Mouse (Mus musculus): ENCODE measurements at regions not wholly inside any gene's neighbourhood (a gene's known extent, or its start where the extent isn't known, plus 50 kb on each side); places are given as distances from the start of the nearest gene placed in this dataset.

DNA sequence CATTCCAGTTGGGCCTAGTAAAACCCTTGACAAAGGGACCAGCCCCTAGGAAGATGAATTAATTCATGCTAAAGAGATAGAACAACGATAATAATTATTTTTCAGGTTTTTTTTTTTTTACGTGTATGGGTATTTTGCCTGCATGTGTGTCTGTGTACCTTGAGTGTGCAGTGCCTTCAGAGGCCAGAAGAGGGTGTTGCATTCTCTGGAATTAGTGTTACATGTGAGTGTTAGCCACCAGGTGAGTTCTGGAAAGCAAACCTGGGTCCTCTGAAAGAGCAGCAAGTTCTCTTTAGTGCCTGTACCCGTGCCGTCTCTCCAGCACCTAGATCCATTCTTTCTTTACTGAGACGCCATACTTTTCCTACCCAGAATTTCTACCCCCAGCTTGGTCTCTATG lies 92.8 kb upstream of the Sox13 start:
- Histone ChIP-seq H3K9ac (no peak overlapping the region), H3K9me3 (replicated peaks) (no peaks in the 10 kb centered on the region), H3K27ac (replicated peaks) (no peak overlapping the region), H3K27me3 (no peaks in the 10 kb centered on the region), H3K4me2 (no peak overlapping the region), H3K36me3 (replicated peaks) (no peaks in the 10 kb centered on the region), H3K4me3 (replicated peaks) (no peak overlapping the region), H3K4me1 (replicated peaks) (no peaks in the 10 kb centered on the region)
- WGBS (ENCODE audit: insufficient replicate concordance) = 75% methylated on average over 5 of the region's 5 CpGs
- no peak for ATAC-seq (ENCODE audit: insufficient read depth)

DNA sequence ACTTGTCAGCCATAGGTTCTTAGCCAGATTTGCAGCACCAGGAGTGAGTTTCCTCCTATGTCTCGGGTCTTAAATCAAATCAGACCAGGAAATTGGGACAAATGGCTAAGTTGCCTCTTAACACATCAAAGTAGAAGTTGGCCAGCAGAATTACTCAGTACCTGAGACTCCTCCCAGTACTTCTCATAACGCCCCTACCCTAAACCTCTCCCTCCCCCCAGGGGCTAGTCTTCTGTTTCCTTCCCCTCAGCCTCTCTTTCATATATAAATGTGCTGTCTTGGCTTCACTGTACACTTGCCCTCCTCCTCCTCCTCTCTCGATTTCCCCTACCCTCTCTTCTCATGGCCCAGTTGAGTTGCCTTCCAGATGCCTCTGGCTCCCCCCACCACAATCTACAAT lies 79.9 kb upstream of the Sox13 start:
- H3K4me1 ChIP-seq (replicated peaks) = no peaks in the 10 kb centered on the region
- H3K27ac ChIP-seq (replicated peaks) = no peak overlapping the region
- ATAC-seq (ENCODE audit: insufficient read depth) = no peak
- H3K9me3 ChIP-seq (replicated peaks) = no peaks in the 10 kb centered on the region
- H3K9ac ChIP-seq = no peak overlapping the region
- no peaks in the 10 kb centered on the region for H3K27me3 ChIP-seq
- WGBS (ENCODE audit: insufficient replicate concordance) = 16% methylated on average over 3 of the region's 3 CpGs
- H3K36me3 ChIP-seq (replicated peaks) = no peaks in the 10 kb centered on the region
- no peak overlapping the region for H3K4me3 ChIP-seq (replicated peaks)
- no peak overlapping the region for H3K4me2 ChIP-seq

DNA sequence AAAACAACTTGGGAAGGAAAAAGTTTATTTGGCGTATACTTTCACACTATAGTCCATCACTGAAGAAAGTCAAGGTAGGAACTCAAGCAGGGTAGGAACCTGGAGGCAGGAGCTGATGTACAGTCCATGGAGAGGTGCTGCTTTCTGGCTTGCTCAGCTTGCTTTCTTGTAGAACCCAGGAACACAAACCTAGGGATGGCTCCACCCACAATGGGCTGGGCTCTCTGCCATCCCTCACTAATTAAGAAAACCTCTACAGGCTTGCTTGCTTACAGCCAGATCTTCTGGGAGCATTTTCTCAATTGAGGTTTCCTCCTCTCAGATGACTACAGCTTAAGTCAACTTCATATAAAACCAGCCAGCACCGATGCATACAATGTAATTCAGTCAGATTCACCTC lies 79.2 kb upstream of the Sox13 start:
- Histone ChIP-seq H3K27ac (replicated peaks) (no peak overlapping the region), H3K27me3 (no peaks in the 10 kb centered on the region), H3K9ac (no peak overlapping the region), H3K9me3 (replicated peaks) (no peaks in the 10 kb centered on the region), H3K4me2 (no peak overlapping the region), H3K36me3 (replicated peaks) (no peaks in the 10 kb centered on the region), H3K4me3 (replicated peaks) (no peak overlapping the region), H3K4me1 (replicated peaks) (no peaks in the 10 kb centered on the region)
- no peak for ATAC-seq (ENCODE audit: insufficient read depth)
- WGBS (ENCODE audit: insufficient replicate concordance) = 69% methylated on average over 2 of the region's 2 CpGs

DNA sequence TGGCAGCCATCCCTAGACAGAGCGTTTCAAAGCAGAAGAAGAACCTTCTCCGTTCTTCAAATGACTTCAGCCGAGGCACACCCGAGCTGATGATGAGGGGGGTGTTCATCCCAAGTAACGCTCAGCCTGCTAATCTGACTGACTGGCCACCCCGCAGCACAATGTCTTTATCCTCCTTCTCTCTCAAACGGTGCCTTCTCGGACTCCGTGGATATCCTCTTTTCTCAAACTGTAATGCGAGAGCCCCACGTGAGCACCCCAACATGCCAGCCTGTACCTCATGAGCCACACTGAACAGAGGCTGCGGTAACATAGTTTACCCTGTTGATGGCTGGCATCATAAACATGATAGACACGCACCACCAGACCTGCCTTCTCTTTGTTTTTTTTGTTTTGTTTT lies 76.8 kb upstream of the Sox13 start:
- Histone ChIP-seq H3K4me2 (no peak overlapping the region), H3K4me3 (replicated peaks) (no peak overlapping the region), H3K36me3 (replicated peaks) (no peaks in the 10 kb centered on the region), H3K27ac (replicated peaks) (no peak overlapping the region), H3K4me1 (replicated peaks) (no peaks in the 10 kb centered on the region), H3K9me3 (replicated peaks) (no peaks in the 10 kb centered on the region), H3K27me3 (no peaks in the 10 kb centered on the region), H3K9ac (no peak overlapping the region)
- no peak for ATAC-seq (ENCODE audit: insufficient read depth)
- 62% methylated on average over 13 of the region's 13 CpGs for WGBS (ENCODE audit: insufficient replicate concordance)

DNA sequence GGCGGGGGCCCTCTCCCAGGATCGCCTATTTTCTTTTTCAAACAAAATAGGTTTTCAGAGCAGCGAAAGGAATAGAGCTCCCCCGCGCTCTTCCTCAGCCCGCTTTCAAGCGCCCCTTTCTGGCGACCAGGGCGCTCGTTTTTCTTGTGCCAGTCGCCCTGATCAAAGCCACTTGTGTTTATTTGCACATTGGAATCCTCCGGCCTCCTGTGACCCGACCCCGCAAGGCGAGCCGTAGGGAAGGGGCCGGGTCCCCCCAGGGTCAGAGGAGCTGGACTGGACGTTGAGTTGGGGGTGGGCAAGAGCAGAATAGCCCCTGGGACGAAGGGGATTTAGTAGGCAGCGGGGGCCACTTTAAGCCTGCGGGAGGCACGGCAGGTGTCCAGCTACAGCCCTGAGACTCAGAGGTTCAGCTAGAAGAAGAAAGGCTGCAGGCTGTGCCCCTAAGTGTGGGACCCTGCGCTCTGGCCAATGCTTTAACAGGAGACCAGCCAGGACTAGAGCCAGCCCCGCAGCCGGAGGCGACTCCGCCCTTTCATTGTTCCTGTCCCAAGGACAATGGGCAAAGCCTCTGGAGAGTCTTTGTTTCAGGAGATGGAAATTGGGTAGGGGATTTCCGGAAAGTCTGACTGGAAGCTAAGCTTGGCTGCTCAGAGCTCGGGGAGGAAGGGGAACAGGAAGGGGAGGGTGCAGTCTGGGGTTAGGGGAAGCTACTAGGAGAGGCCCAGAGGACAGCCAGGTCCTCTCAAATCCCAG lies 69.0 kb upstream of the Sox13 start:
- peak overlapping the region; percentile 69 for H3K4me2 ChIP-seq
- H3K4me1 ChIP-seq (replicated peaks) = peaks cover 12% of the 10 kb centered on the region
- peaks cover 9% of the 10 kb centered on the region; the same call in 1 of the 2 replicates for H3K27me3 ChIP-seq
- H3K4me3 ChIP-seq (replicated peaks) = peak overlapping the region; percentile 33
- 3% methylated on average over 29 of the region's 29 CpGs for WGBS (ENCODE audit: insufficient replicate concordance)
- H3K36me3 ChIP-seq (replicated peaks) = no peaks in the 10 kb centered on the region
- H3K9me3 ChIP-seq (replicated peaks) = no peaks in the 10 kb centered on the region
- 0 out of 2 replicates have a peak overlapping the region, but pooled peaks have one; percentile 6 for H3K9ac ChIP-seq
- no peak overlapping the region for H3K27ac ChIP-seq (replicated peaks)
- peak; percentile 34; the same call in 1 of the 2 replicates for ATAC-seq (ENCODE audit: insufficient read depth)

DNA sequence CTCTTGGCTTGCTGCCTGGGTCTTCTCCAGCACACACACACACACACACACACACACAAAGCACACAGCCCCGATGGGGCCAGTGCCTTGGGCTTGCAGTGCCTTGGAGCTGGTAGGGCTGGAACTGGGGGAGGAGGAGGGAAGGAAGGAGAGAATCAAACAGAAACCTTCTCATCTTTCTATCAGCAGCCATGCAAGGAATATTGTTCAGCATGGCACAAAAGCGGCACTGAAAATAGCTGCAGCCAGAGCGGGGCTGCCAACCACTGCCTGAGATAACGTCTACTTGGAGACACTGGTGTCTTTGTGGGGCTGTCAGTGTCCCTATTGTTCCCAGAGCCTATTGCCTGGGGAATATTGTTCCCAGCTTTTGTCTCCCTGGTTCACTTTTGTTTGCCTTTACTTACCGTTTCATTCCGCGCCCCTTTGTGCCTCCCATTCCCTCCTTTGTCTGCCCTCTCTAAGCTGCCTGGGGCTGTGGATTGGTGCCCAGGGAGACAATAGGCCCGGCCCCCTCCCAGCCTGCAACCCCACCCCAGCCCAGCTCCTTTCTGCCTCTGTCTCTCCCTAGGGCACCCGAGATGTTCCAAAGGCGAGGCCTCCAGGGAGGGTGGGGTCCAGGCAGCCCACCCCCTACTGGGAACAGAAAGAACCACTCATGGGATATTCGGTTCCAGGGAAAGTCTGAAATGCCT lies 68.3 kb upstream of the Sox13 start:
- Histone ChIP-seq H3K4me1 (replicated peaks) (peaks cover 12% of the 10 kb centered on the region), H3K9me3 (replicated peaks) (no peaks in the 10 kb centered on the region), H3K27me3 (peaks cover 9% of the 10 kb centered on the region; the same call in 1 of the 2 replicates), H3K4me2 (peak overlapping the region; percentile 69), H3K4me3 (replicated peaks) (peak overlapping the region; percentile 33), H3K27ac (replicated peaks) (no peak overlapping the region), H3K36me3 (replicated peaks) (no peaks in the 10 kb centered on the region), H3K9ac (no peak overlapping the region)
- ATAC-seq (ENCODE audit: insufficient read depth) = no peak
- 9% methylated on average over 11 of the region's 11 CpGs for WGBS (ENCODE audit: insufficient replicate concordance)

DNA sequence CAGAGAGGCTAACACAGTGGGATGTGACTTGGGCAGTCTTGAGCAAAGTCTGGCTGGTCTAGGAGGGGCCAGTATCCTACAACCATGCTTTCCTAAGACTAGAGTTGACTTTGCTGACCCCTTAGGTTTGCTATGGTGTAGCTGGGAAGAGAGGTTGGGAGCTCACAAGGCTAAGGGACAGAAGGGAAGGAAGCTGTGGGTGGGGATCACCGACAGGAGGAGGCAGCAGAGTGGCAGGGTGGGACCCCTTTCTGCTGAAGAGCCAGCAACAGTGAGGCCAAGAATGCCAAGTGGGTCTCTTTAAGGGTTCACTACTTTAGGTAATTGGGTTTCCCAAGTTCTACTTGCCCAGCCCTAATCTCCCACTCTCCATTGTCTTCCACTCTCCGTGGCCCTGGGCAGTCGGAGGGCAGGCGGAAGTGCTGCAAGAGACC lies 67.7 kb upstream of the Sox13 start:
- no peaks in the 10 kb centered on the region for H3K9me3 ChIP-seq (replicated peaks)
- H3K4me3 ChIP-seq (replicated peaks) = no peak overlapping the region
- no peaks in the 10 kb centered on the region for H3K36me3 ChIP-seq (replicated peaks)
- H3K27ac ChIP-seq (replicated peaks) = no peak overlapping the region
- H3K9ac ChIP-seq = no peak overlapping the region
- 0 out of 2 replicates have a peak, but pooled peaks have one; percentile 12 for ATAC-seq (ENCODE audit: insufficient read depth)
- H3K27me3 ChIP-seq = peaks cover 9% of the 10 kb centered on the region; the same call in 1 of the 2 replicates
- H3K4me1 ChIP-seq (replicated peaks) = peaks cover 12% of the 10 kb centered on the region
- no peak overlapping the region for H3K4me2 ChIP-seq
- 20% methylated on average over 4 of the region's 4 CpGs for WGBS (ENCODE audit: insufficient replicate concordance)

DNA sequence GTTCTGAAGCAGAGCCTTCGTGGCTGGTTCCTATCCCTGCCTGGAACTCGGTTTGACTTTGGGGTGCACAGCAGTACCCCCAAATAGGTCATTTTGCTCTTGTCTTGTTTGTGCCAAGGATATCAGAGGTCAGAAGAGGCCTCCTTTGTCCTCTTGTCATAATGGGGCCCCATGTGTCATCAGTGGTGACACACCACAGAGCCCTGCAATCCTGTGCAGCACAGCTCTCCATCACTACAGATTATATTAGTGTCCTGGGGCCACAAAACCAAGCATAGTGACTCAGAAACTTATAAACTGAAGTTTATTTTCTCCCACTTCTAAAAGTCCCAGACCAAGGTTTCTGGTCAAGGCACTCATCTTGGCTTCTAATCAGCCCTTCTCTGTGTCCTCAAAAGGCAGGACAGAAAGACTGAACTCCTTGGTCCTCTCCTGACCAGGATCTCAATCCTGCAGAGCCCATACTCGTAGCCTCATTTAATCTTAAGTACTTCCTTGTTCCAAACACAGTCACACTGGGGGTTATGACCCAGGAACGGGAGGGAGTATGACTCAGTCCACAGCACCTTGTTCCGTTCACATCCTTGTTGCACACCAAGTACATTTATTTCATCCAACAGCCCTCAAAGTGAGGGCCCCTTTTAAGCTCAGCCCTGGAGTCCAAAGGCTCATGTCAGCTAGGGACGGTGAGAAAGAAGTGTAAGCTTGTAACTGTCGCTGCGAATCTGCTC lies 63.2 kb upstream of the Sox13 start:
- no peak for ATAC-seq (ENCODE audit: insufficient read depth)
- no peaks in the 10 kb centered on the region for H3K9me3 ChIP-seq (replicated peaks)
- H3K27ac ChIP-seq (replicated peaks) = no peak overlapping the region
- H3K4me2 ChIP-seq = no peak overlapping the region
- no peaks in the 10 kb centered on the region for H3K27me3 ChIP-seq
- H3K36me3 ChIP-seq (replicated peaks) = no peaks in the 10 kb centered on the region
- H3K4me1 ChIP-seq (replicated peaks) = peaks cover 2% of the 10 kb centered on the region; the same call in 1 of the 2 replicates
- no peak overlapping the region for H3K9ac ChIP-seq
- 49% methylated on average over 8 of the region's 8 CpGs for WGBS (ENCODE audit: insufficient replicate concordance)
- no peak overlapping the region for H3K4me3 ChIP-seq (replicated peaks)

DNA sequence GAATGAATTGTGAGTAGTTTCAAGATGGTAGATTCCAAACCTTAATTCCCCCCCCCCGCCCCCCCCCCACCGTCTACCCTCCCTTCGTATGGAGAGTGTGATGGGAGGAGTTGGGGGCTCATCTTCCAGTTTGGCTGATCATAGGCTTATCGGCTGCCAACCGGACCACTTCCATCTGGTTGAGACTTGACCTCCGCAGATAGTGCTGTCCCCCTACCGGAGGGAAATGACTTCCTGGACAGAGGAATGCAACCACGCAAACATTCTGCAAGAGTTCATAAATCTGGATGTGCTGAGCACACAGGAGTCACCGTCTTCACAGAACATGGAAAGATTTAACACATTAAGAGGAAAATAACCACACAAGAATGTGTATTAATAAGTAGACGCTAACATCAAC lies 62.2 kb upstream of the Sox13 start:
- Histone ChIP-seq H3K9ac (no peak overlapping the region), H3K27me3 (no peaks in the 10 kb centered on the region), H3K4me2 (no peak overlapping the region), H3K4me1 (replicated peaks) (no peaks in the 10 kb centered on the region; the same call in 1 of the 2 replicates), H3K4me3 (replicated peaks) (no peak overlapping the region), H3K9me3 (replicated peaks) (no peaks in the 10 kb centered on the region), H3K36me3 (replicated peaks) (no peaks in the 10 kb centered on the region), H3K27ac (replicated peaks) (no peak overlapping the region)
- 38% methylated on average over 10 of the region's 10 CpGs for WGBS (ENCODE audit: insufficient replicate concordance)
- no peak for ATAC-seq (ENCODE audit: insufficient read depth)

DNA sequence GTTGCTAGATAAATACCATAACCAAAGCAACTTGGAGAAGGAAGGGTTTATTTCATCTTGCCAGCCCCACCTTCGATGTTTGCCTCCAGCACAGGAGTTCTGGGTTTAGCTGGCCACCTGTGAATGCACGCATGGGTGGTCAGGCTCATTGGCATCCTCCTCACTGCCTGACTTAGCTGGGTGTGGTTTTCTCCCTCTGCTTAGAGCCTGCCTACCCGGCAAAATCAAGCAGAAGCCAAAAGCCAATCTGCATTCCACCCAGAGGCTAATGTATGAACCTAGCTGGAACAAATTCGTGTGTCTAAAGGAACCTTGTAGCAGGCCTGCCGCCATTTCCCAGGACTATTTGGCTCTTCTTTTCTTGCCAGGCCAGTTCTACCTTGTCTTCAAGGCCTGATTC lies 58.7 kb upstream of the Sox13 start:
- Histone ChIP-seq H3K4me1 (replicated peaks) (no peaks in the 10 kb centered on the region; the same call in 1 of the 2 replicates), H3K27ac (replicated peaks) (no peak overlapping the region), H3K4me2 (no peak overlapping the region), H3K4me3 (replicated peaks) (no peak overlapping the region), H3K9ac (no peak overlapping the region), H3K36me3 (replicated peaks) (no peaks in the 10 kb centered on the region), H3K27me3 (no peaks in the 10 kb centered on the region), H3K9me3 (replicated peaks) (no peaks in the 10 kb centered on the region)
- ATAC-seq (ENCODE audit: insufficient read depth) = no peak
- 47% methylated on average over 5 of the region's 5 CpGs for WGBS (ENCODE audit: insufficient replicate concordance)

DNA sequence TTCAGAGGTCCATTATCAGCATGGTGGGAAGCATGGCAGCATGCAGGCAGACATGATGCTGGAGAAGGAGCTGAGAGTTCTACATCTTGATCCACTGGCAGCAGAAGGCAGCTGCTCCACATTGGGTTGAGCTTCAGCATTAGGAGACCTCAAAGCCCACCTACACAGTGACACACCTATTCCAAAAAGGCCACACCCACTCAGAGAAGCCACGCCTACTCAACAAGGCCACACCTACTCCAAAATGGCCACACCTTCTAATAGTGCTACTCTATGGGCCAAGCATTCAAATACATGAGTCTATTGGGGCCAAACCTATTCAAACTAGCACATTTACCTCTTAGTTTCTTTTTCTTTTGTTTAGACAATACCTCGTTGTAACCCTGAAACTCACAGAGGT lies 50.4 kb upstream of the Sox13 start:
- no peaks in the 10 kb centered on the region for H3K4me1 ChIP-seq (replicated peaks)
- no peak overlapping the region for H3K4me2 ChIP-seq
- H3K9ac ChIP-seq = no peak overlapping the region
- no peaks in the 10 kb centered on the region for H3K27me3 ChIP-seq
- WGBS (ENCODE audit: insufficient replicate concordance) = 49% methylated on average over 2 of the region's 2 CpGs
- no peak overlapping the region for H3K27ac ChIP-seq (replicated peaks)
- ATAC-seq (ENCODE audit: insufficient read depth) = no peak
- H3K4me3 ChIP-seq (replicated peaks) = no peak overlapping the region
- H3K36me3 ChIP-seq (replicated peaks) = no peaks in the 10 kb centered on the region
- H3K9me3 ChIP-seq (replicated peaks) = no peaks in the 10 kb centered on the region
